Mouse (Mus musculus) inflammation-experienced regulatory T-cells, adult 16 weeks (primary cell): Measurements from ENCODE around the gene Olfr1344. TPM values are rescaled to one million over a fixed set of nuclear protein-coding genes. Genes with fewer than 3 reads are reported as not detected.

Experiments used
- polyA plus RNA-seq: library from polyadenylated mRNA; unstranded; fragments of 100-300 nt; shearing (Covaris generic); gene quantifications from one replicate; pipeline ENCODE4 v1.2.1, GENCODE M21; 2017

Gene Olfr1344
- not detected for polyA plus RNA-seq

DNA sequence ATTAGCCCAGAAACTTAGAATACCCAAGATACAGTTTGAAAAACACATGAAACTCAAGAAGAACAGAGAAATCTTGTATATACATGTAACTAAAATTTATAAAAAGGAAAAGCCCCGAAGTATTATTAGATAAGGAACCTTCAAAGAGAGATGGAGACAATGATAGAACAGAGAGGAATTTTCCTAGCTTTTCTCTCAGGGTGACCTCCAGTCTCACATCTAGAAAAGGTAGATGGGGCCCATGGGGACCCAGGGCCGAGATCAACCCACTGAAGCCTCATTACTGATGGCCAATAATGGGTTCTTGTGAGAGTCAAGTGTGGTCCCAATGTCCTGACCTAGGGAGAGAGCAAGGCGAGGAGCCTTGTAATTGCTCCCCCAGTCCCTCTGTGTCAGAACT, at the start of gene Olfr1344:
Gene Olfr1344, plus strand, starts transcription at position 301 of the 400 bp plus-strand sequence.

DNA sequence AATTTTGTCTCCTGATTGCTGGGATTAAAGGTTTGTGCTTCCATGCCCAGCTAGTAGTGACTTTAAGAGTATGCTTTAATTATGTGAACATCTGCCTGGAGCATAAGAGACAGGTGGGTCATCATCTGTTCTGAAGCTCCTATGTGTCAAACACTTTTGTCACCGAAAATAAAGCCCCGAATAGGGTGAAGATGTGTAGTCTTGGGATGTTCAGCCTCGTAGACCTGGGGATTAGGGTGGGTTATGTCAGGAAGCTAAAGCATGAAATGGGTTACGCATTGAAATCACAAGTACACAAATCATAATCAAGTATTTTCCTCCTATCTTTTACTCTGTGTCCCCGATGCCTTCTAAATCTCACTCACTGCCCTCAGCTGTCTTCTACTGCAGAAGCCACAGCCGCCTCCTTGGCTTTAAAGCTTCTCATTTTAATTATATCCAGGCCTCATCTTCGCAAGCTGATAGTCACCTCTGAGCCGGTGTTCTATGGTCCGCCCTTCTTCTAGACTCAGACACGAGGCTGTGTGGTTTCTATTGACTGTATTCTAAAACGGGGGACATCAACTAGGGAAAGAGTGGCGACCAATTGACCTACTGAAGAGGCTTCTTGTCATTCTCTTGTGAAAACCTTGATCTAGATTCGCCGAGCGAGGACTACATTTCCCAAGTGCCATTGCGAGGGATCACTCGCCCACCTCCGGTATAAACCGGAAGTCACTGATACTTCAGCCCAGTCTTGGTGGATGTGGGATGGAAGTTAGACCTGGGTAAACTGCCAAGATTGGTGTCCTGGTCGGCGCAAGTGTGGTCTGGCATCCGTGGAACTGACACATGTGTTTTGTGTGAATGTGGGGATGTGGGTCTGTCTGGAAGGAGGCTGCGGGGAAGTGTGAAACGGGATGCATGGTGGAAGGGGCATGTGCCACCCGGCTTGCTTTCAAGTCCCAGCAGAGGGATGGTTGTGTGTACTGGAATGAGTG, 40.2 kb upstream of the Olfr1344 start, which contains the start of gene Smim17:
Gene Smim17, plus strand, starts transcription at position 720 of the 980 bp plus-strand sequence.

DNA sequence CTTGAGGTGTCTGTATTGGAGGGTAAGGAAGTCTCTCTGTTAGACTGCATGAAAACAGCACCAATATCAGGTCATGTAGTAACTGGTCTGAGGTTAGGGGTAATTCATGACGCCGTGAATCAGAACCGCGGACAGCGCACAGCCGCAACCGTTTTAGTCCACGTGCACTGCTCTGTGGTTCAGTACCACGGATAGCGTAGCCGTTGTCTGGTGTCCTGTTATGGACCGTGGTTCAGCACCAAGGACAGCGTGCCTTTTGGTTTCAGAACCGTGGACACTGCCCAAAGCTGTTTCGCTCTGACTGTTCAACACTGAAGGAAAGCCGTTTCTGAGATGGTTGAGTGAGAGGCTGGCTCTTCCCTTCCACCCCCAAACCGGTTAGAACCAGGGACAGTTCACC, 28.4 kb upstream of the Olfr1344 start, which contains the start of gene Gm20715:
Gene Gm20715, plus strand, starts transcription at position 235 of the 400 bp plus-strand sequence.

DNA sequence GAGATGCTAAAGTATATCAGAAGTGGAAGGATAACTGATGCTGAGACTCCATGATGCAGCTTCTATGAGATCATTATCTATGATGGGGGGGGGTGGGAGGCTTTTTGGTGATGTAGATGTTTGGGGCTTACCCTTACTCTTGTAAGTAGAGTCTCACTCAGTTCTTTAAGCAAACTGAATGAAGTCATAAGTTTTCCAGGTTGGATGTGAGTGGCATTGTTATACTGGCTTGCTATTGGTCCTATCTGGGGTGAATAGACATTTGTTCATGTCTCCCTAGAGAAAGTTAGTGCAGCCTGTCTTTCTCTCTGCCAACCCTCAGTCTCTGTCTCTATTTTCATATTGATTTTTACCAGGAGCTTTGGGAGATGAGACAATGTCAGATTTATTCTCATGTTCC, 17.4 kb downstream of the Olfr1344 start, which contains the start of gene Olfr1336:
Gene Olfr1336, plus strand, starts transcription at position 301 of the 400 bp plus-strand sequence.

DNA sequence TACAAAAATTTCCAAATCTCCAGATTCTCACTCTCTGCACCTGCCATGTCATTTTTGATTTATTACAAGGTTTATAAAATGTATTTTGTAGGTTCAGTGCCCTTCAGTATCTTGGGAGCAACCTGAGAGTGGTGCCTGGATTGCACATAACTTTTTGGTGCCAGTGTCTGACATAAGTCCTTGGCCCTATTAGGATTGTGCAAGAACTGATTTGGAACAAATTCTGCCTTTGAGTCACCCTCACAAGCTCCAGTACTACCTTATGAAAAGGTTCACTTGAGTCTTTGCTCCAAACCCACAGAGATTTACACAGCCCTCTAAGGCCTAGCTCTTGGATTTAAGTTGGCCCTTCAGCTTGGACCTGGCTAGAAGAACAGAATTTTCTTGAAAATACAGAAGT, 28.5 kb downstream of the Olfr1344 start, which contains the start of gene Olfr1346:
Gene Olfr1346, plus strand, starts transcription at position 151 of the 400 bp plus-strand sequence.

DNA sequence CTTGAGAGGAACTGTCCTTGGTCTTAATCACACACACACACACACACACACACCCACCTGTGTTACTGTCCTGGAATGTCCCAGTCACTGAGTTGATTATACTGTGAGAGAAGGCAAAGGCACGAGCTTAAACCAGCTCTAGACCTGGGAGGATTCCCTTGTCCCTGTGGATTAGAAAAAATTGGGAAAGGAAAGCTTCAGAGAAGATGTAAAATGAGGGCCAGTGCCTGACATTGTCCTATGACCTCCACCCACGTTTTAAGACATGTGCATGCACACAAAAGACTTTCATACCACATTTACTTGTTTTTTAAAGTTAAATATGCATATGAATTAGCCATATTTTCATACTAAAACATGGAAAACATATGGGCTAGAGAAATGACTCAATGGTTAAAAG, 48.4 kb downstream of the Olfr1344 start, which contains the start of gene Olfr5:
Gene Olfr5, minus strand, starts transcription at position 101 of the 400 bp plus-strand sequence.

Other genes starting within 250 kb of the Olfr1344 start
- not detected for gene Galp, start 241.6 kb upstream of the Olfr1344 start, polyA plus RNA-seq
- not detected for gene Zscan5b, start 216.4 kb upstream of the Olfr1344 start, polyA plus RNA-seq
- gene Epp13, start 186.0 kb upstream of the Olfr1344 start, polyA plus RNA-seq, result not detected
- gene Zfp667, start 152.1 kb upstream of the Olfr1344 start, polyA plus RNA-seq, result 8.0 TPM
- 2.2 TPM for gene Zfp583, start 107.4 kb upstream of the Olfr1344 start, polyA plus RNA-seq
- gene Gm3854, start 94.9 kb upstream of the Olfr1344 start, polyA plus RNA-seq, result 0.65 TPM
- gene Zfp78, start 75.4 kb upstream of the Olfr1344 start, polyA plus RNA-seq, result 5.0 TPM
- gene Zfp28, start 55.4 kb upstream of the Olfr1344 start, polyA plus RNA-seq, result 18.3 TPM
- gene Smim17, start 40.0 kb upstream of the Olfr1344 start, polyA plus RNA-seq, result not detected
- gene Gm20715, start 28.4 kb upstream of the Olfr1344 start, polyA plus RNA-seq, result not detected
- gene Olfr1336, start 17.5 kb downstream of the Olfr1344 start, polyA plus RNA-seq, result 0.04 TPM
- gene Olfr1346, start 28.4 kb downstream of the Olfr1344 start, polyA plus RNA-seq, result not detected
- not detected for gene Olfr5, start 48.3 kb downstream of the Olfr1344 start, polyA plus RNA-seq
- not detected for gene Olfr1347, start 61.1 kb downstream of the Olfr1344 start, polyA plus RNA-seq
- gene Olfr1348, start 70.1 kb downstream of the Olfr1344 start, polyA plus RNA-seq, result not detected
- gene Olfr1349, start 84.3 kb downstream of the Olfr1344 start, polyA plus RNA-seq, result not detected
- not detected for gene Olfr1350, start 126.2 kb downstream of the Olfr1344 start, polyA plus RNA-seq